Mouse (Mus musculus) common myeloid progenitor, adult 5-6 weeks (primary cell): ENCODE data around the gene Flot1. TPM values are rescaled to one million over a fixed set of nuclear protein-coding genes. Genes with fewer than 3 reads are reported as not detected.

Experiments
- ATAC-seq: replicated peaks from 2 replicates; pipeline ENCODE4 v1.8.0; 2016; ENCODE audit warnings: low read depth, mild to moderate bottlenecking, moderate TSS enrichment, inconsistent platforms; ENCODE audit not compliant: poor library complexity, severe bottlenecking
- total RNA-seq: library from RNA; stranded (forward); fragments of 200-1000, 187-1606 nt; gene quantifications from 2 replicates; pipeline ENCODE4 v1.2.3, GENCODE M21; 2017

Flot1 gene
- 62.8 and 68.5 TPM in 2 replicates for total RNA-seq

DNA sequence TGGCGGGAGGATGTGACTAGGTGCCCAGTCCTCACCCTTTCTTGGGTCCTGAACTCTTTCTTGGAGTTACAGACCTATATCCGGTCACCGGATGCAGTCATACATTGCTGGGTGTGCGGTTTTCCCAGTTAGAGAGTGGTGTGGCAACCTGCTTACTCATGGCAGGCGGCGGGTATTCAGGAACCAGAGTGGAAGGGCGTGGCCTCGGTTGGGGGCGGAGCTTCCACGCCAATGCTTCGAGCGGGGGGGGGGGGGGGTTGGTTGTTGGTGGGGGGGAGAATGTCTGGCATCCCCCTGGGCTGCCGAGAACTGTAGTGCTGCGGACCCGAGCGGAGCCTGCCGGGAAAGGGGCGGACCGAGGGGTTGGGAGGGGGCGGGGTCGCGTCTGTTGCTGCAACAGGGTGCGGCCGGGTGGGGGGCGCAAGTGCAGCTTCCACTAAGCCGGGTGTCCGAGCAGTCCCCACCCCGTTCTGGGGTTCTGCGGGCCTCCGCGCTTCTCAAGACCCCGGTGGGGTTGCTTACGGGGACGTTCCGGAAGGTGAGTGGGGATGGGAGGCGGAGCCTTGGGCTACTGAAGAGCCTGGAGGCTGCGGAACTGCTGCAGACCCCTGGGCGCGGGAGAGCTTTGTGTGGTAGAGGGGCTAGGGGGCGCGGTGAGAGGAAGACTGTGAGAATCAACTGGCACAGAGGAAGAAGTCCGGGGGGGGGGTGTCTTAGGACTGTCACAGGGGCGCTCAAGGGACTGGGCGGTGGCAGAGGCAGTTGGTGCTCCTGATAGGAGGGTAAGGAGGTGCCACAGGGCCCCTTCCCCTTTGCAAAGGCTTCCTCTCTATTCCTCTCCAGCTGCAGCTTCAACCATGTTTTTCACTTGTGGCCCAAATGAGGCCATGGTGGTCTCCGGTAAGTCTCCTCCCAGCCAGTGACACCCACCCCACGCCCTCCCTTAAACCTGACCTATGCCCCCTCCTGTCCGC is at the start of gene Flot1:
Gene Flot1 (plus strand): TSS at position 267 of the 974 bp plus-strand sequence.
- ATAC-seq: peak; percentile 68

DNA sequence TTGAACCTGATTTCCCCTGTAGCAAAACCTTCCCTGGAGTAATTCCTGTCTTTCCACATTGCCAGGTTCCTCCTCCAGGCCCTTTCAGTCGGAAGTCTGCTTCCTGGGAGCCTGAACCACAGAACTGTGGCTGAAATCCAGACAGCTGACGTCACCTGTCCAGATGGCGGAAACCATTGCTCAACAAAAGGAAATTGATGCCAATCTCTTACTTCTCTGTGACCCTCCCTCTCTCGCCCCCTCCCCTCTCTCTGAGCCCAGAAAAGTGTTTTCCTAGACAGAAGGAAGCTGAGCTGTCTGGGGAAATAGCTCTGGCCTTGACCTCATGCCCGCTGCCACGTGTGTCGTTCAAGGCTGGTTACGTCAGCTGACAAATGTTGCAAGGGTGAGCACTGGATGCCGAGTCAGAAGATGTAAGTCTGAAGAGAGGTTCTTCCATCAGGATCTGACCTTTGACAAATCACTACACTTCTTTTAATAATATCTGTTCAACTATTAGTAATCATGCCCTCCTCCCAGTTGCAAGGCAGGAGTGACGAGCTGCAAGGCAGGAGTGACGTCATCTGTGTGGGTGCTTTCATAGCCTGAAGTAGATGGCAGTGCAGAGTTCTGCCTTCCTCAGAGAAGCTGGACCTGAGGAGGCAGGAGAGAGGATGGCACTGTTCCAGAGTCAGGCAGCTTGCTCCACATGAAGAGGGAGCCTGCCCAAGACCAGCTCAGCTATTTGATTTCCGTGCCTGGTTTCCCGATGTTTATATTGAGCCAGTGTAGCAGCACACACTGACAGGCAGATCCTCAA is 46.0 kb upstream of the Flot1 start:
- peak; percentile 73 for ATAC-seq

- no peak for ATAC-seq
Measured at GRCm38 (mm10) chr17:35778965-35779364, 44.1 kb upstream of the Flot1 start.

- no peak for ATAC-seq
Measured at GRCm38 (mm10) chr17:35779466-35780205, 43.4 kb upstream of the Flot1 start.

- peak; percentile 68 for ATAC-seq
Measured at GRCm38 (mm10) chr17:35780362-35780761, 42.7 kb upstream of the Flot1 start.

GRCm38 (mm10) chr17:35782398-35782797 is 40.6 kb upstream of the Flot1 start:
- no peak for ATAC-seq

DNA sequence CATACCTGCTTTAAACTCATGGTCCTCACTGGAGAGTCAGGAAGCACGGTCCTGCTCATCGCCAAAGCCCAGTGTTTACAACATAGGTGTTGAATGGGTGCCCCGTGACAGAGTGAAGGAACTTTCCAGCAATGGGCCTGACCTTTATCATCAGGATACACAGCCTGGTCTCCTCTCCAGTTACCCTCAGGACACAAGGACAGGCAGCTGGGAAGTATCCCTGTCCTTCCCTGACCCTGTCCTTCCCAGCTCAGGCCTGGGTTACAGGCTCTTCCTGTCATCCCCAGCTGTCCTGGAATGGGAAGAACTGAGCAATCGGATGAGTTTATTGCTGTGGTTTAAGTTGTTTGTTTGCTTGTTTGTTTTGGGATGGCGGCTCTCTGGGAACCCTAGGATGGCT is 40.1 kb upstream of the Flot1 start:
- no peak for ATAC-seq

- ATAC-seq: peak; percentile 50
Measured at GRCm38 (mm10) chr17:35783944-35784343, 39.1 kb upstream of the Flot1 start.

DNA sequence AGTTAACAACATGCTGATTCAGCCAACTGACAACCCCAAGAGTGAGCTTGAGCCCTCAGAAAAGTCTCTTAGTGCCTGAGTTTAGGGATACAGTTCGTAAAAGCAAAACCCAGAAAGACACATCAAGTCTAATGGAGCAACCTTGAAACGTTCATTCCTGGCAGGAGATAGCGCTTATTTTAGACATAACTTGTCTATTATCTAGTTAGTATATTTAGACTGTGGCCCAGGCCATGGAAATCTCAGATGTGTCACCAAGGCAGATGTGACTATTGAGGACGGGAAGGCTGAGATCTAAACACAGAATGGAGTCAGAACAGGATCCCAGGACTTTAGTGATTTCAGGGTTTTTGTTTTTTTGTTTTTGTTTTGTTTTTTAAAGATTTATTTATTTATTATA is 37.9 kb upstream of the Flot1 start:
- ATAC-seq: no peak

DNA sequence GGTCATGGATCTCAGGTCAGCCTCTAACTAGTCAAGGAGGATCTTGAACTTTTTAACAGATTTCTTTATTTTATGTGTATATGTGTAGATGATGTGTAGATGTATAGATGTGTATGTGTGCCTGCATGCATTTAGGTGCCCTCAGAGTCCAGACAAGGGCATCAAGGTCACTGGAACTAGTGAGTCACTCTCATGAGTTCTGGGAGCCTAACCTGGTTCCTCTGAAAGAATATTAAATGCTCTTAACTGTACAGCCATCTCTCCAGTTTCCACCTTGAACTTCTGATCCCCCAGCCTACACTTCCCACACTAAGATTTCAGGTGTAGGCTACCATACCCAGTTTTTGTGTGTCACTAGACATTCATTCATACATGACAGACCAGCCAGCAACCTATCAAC is 35.5 kb upstream of the Flot1 start:
- no peak for ATAC-seq

GRCm38 (mm10) chr17:35788025-35788424 is 35.0 kb upstream of the Flot1 start:
- ATAC-seq: peak; percentile 80

DNA sequence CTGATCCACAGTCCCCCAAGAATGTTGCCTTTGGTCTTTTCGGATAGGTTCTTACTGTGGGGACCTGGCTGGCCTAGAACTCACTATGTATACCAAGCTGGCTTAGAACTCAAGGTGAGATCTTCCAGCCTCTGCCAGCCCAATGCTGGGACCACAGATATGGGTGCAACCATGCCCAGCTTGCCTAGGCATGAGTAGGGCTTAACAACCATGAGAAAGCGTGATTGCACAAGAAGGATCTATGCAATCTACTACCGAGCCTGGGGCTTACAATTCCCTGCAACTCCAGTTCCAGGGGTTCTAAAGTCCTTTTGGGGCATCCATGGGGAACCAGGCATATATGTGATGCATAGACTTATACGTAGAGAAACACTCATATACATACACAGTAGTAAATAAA is 32.1 kb upstream of the Flot1 start:
- no peak for ATAC-seq

GRCm38 (mm10) chr17:35792837-35793236 is 30.2 kb upstream of the Flot1 start:
- ATAC-seq: no peak

GRCm38 (mm10) chr17:35795099-35795498 is 27.9 kb upstream of the Flot1 start:
- peak; percentile 35; the same call in 1 of the 2 replicates for ATAC-seq

DNA sequence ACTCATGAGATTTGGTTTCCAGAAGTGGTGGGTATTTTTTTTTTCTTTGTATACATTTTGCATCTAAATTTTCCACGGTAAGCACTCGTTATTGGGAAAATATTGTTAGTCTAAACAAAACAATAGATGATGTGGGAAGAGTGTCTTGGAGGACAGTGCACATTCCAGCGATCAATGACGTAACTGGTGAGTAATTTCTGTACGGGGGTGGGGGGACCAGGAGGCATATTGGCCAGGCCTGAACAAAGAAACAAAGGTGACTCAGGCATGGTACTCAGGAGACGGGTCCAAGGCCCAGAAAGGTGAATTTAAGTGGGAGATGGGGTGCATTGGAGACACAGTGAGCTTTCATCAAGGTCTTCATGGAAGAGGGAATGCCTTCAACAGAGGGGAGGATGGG is 27.4 kb upstream of the Flot1 start:
- no peak for ATAC-seq

DNA sequence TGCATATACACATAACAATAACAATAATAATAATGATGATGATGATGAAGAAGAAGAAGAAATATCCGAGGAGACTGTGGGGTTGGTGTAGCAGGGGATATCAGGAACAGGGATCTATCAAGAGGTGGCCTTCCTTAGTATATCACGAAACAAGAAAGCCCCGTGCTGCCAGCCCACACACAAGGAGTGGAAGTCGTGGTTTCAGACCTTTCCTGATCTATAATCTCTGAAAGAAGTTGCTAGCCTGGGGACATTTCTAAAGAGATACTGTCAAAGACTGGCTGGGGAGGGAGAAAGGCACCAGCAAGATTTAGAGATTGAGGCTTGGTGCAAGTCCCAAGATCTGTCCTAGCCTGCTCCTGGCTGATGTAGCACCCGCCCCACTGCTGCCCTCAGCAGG is 26.2 kb upstream of the Flot1 start:
- ATAC-seq: 0 out of 2 replicates have a peak, but pooled peaks have one; percentile 20

DNA sequence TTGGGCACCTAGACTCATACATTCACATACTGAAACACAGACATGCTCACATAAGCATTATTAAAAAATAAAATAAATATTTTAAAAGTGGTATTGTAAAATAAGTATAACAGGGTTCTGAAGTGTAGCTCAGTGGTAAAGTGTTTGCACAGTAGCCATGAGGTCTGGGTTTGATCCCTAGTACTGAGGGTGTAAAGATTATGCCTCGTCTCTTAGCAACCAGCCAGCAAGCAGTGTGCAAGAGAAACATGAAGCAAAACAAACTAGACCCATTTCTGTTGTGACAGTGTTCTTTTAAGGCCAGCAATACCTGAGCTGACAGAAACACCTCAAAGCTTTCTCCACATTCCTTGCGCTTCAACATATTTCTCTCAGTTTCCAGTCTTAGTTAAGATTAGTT is 22.1 kb upstream of the Flot1 start:
- ATAC-seq: no peak

- no peak for ATAC-seq
Measured at GRCm38 (mm10) chr17:35803020-35803419, 20.0 kb upstream of the Flot1 start.

- no peak for ATAC-seq
Measured at GRCm38 (mm10) chr17:35803858-35804399, 19.1 kb upstream of the Flot1 start.

GRCm38 (mm10) chr17:35808073-35808472 is 15.0 kb upstream of the Flot1 start:
- ATAC-seq: no peak; the same call in 1 of the 2 replicates
